Mouse (Mus musculus): ENCODE results near the gene Zfp316. TPM values are rescaled to one million over a fixed set of nuclear protein-coding genes. Genes with fewer than 3 reads are reported as not detected.

The Zfp316 gene
- polyA plus RNA-seq, 1 experiment from 2014 or later, result 9.4 TPM

DNA sequence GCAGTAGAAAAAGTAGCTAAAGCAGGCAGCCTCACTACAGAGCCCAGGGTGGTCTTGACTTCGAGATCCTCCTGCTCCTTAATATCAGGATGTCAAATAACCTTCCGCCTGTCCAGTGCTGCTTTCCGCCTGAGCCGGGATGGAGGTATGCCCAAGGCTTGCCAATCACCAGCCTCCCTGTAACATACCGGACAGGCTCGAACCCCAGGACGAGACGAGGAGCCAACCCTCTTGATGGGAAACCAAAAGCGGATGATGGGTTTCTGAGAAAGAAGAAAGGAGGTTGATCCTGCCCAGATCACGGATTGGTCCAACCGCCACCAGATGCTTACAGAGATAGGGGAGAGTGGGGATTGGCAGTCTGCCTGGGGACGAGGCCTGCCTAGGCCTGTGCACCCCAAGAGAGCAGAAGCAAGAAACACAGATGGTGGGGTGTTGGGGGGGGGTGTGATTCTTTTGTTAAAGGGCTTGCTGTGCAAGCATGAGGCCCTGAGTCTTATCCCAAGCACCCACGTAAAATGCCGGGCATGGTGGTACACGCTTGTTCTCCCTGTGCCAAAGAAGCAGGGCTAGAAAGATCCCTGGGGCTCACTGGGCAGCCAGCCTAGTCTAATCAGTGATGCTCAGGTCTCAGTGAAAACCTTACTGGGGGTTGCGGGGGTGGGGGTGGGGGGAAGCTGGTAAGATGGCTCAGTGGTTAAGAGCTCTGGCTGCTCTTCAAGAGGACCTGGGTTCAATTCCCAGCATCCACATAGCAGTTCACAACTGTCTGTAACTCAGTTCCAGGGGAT, 2.9 kb upstream of the Zfp316 start:
- no peaks in the 10 kb centered on the region for H3K36me3 ChIP-seq
- peaks cover 35% of the 10 kb centered on the region for H3K4me1 ChIP-seq (replicated peaks)
- H3K9me3 ChIP-seq, result no peaks in the 10 kb centered on the region
- ATAC-seq (ENCODE audit: low FRiP score), result no peak
- H3K4me3 ChIP-seq, result no peak overlapping the region
- H3K27ac ChIP-seq, result no peak overlapping the region
- no peak overlapping the region for H3K4me2 ChIP-seq
- no peak overlapping the region for H3K9ac ChIP-seq
- WGBS, result 85% methylated on average over 16 of the region's 16 CpGs
- peaks cover 12% of the 10 kb centered on the region; the same call in 1 of the 2 replicates for H3K27me3 ChIP-seq

- Histone ChIP-seq H3K4me1 (replicated peaks) (peaks cover 38% of the 10 kb centered on the region), H3K4me3 (no peak overlapping the region), H3K27ac (no peak overlapping the region), H3K27me3 (peaks cover 12% of the 10 kb centered on the region; the same call in 1 of the 2 replicates), H3K36me3 (no peaks in the 10 kb centered on the region), H3K9ac (no peak overlapping the region), H3K4me2 (no peak overlapping the region), H3K9me3 (no peaks in the 10 kb centered on the region)
- ATAC-seq (ENCODE audit: low FRiP score), result no peak
- 85% methylated on average over 3 of the region's 3 CpGs for WGBS
Observed at GRCm38 (mm10) chr5:143272108-143272507, 2.3 kb upstream of the Zfp316 start.

DNA sequence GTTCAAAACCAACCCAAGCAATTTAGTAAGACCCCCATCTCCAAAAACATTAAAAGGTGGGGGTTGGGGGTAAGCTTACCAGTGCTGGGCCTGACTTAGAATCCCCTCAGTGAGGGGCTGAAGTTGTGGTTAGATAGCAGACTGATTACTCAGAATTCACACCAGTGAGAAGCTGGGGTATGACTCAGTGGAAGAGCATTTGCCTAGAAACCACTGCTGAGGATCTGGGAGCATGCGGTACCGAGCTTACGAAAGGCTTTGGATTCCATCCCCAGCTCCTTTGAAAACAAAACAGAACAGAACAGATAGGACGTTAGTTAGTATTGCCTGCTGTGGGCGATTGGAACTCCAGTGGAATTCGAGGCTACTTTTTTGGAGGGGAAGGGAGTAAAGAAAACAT, 1.8 kb upstream of the Zfp316 start:
- no peaks in the 10 kb centered on the region for H3K36me3 ChIP-seq
- no peak overlapping the region for H3K4me3 ChIP-seq
- H3K9me3 ChIP-seq, result no peaks in the 10 kb centered on the region
- H3K27ac ChIP-seq, result no peak overlapping the region
- 87% methylated on average over 6 of the region's 6 CpGs for WGBS
- no peak overlapping the region for H3K9ac ChIP-seq
- peaks cover 43% of the 10 kb centered on the region for H3K4me1 ChIP-seq (replicated peaks)
- peak overlapping the region; percentile 90; the same call in 1 of the 2 replicates for H3K4me2 ChIP-seq
- peaks cover 12% of the 10 kb centered on the region; the same call in 1 of the 2 replicates for H3K27me3 ChIP-seq
- no peak for ATAC-seq (ENCODE audit: low FRiP score)

GRCm38 (mm10) chr5:143270151-143270519, 313 bp upstream of the Zfp316 start:
- H3K27me3 ChIP-seq, result 0 out of 2 replicates have a peak, but pooled peaks cover 3% of the 10 kb centered on the region
- WGBS, result 5% methylated on average over 12 of the region's 12 CpGs
- peak overlapping the region; percentile 91 for H3K27ac ChIP-seq
- H3K9me3 ChIP-seq, result no peaks in the 10 kb centered on the region
- peak overlapping the region; percentile 96 for H3K9ac ChIP-seq
- peak overlapping the region; percentile 81 for H3K4me3 ChIP-seq
- no peaks in the 10 kb centered on the region for H3K36me3 ChIP-seq
- peaks cover 53% of the 10 kb centered on the region for H3K4me1 ChIP-seq (replicated peaks)
- ATAC-seq (ENCODE audit: low FRiP score), result no peak; the same call in 1 of the 2 replicates
- peak overlapping the region; percentile 90 for H3K4me2 ChIP-seq

DNA sequence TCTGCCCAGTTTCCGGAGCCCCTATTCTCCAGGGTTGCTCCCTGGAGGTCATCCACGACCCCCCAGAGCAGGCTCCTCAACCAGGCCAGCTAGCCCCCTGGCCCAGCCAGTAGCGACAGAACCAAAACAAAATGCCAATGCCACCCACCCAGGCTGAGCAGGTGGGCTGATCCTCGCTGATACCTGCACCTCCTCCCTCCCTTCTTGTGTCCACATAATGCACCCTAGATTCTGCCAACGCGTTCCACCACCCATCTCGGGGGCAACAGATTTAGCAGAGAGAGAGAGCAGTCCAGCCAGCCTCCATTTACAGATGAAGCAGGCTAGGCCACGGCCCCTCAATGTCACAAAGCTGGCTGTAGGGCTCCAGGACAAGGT, 848 bp downstream of the Zfp316 start:
- H3K4me1 ChIP-seq (replicated peaks), result peaks cover 53% of the 10 kb centered on the region
- H3K27me3 ChIP-seq, result 0 out of 2 replicates have a peak, but pooled peaks cover 1% of the 10 kb centered on the region
- peak overlapping the region; percentile 91 for H3K27ac ChIP-seq
- H3K9ac ChIP-seq, result peak overlapping the region; percentile 96
- peak; percentile 7; the same call in 1 of the 2 replicates for ATAC-seq (ENCODE audit: low FRiP score)
- no peaks in the 10 kb centered on the region for H3K9me3 ChIP-seq
- peak overlapping the region; percentile 90 for H3K4me2 ChIP-seq
- peak overlapping the region; percentile 81 for H3K4me3 ChIP-seq
- 23% methylated on average over 8 of the region's 8 CpGs for WGBS
- peaks cover 11% of the 10 kb centered on the region for H3K36me3 ChIP-seq

DNA sequence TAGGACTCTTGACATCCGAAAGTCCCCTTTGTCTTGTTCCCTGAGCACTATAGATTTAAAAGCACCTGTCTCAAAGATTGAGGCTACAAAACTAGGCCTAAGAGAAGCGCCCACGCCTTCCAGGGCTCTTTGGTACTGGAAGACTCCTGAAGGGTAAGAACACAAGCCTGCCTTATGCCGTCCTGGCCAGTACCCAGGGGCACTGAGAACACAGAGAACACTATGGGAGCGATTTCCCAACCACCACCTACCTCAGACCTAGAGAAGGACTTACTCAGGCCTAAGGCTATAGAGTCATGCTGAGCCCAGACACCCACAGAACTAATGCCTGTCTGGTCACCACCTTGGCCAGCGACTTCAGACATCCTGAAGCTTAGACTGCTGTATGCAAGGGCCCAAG, 3.0 kb downstream of the Zfp316 start:
- peaks cover 33% of the 10 kb centered on the region for H3K36me3 ChIP-seq
- H3K4me1 ChIP-seq (replicated peaks), result peaks cover 48% of the 10 kb centered on the region
- 86% methylated on average over 6 of the region's 6 CpGs for WGBS
- H3K27me3 ChIP-seq, result no peaks in the 10 kb centered on the region
- H3K9me3 ChIP-seq, result no peaks in the 10 kb centered on the region
- H3K9ac ChIP-seq, result 0 out of 2 replicates have a peak overlapping the region, but pooled peaks have one; percentile 24
- no peak overlapping the region for H3K4me3 ChIP-seq
- no peak overlapping the region for H3K27ac ChIP-seq
- ATAC-seq (ENCODE audit: low FRiP score), result no peak
- no peak overlapping the region for H3K4me2 ChIP-seq

DNA sequence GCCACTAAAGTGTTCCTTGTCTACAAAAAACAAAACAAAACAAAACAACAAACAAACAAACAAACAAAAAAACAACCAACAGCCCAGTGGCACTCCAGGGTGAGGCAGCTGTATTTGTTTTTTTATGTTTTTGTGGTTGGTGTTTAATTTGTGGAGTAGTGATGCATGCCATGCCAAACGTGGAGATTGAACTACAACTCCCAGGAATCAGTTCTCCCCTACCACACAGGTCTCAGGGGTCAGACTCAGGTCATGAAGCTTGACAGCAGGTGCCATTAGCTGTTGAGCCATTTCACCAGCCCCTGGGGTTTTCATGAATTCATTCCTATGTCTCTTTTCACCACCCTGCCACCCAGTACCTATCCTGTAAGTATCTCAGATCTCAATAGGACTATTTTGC, 4.4 kb downstream of the Zfp316 start:
- peaks cover 46% of the 10 kb centered on the region for H3K36me3 ChIP-seq
- H3K27me3 ChIP-seq, result no peaks in the 10 kb centered on the region
- H3K4me3 ChIP-seq, result no peak overlapping the region
- no peak for ATAC-seq (ENCODE audit: low FRiP score)
- H3K4me2 ChIP-seq, result no peak overlapping the region
- no peaks in the 10 kb centered on the region for H3K9me3 ChIP-seq
- H3K9ac ChIP-seq, result no peak overlapping the region
- 42% methylated on average over 1 of the region's 1 CpGs for WGBS
- peaks cover 36% of the 10 kb centered on the region for H3K4me1 ChIP-seq (replicated peaks)
- no peak overlapping the region for H3K27ac ChIP-seq

DNA sequence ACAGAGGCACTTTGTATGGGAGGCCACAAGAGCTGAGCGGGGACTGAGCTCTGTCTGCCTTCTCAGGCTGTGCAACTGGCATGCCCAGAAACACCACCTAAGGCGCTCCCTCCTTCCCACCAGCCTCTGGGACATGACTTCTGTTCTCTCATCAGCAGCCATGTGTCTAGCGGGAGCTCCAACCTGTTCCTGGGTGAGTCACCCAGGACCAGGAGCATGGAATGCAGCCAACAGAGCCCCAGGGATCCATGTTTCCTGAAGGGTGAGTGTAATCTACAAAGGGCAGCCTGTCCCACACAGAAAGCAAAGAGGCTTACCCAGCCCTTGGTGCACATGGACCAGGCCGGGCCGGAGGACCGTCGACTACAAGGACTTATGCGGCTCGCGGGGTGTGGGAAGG, 5.1 kb downstream of the Zfp316 start:
- 93% methylated on average over 10 of the region's 10 CpGs for WGBS
- ATAC-seq (ENCODE audit: low FRiP score), result no peak
- no peak overlapping the region for H3K27ac ChIP-seq
- no peaks in the 10 kb centered on the region for H3K9me3 ChIP-seq
- no peak overlapping the region for H3K4me2 ChIP-seq
- H3K27me3 ChIP-seq, result 0 out of 2 replicates have a peak, but pooled peaks cover 3% of the 10 kb centered on the region
- peaks cover 32% of the 10 kb centered on the region for H3K4me1 ChIP-seq (replicated peaks)
- H3K9ac ChIP-seq, result no peak overlapping the region
- H3K36me3 ChIP-seq, result peaks cover 54% of the 10 kb centered on the region
- H3K4me3 ChIP-seq, result no peak overlapping the region

GRCm38 (mm10) chr5:143261636-143262035, 8.2 kb downstream of the Zfp316 start:
- WGBS, result 94% methylated on average over 8 of the region's 8 CpGs
- ATAC-seq (ENCODE audit: low FRiP score), result no peak
- Histone ChIP-seq H3K9ac (no peak overlapping the region), H3K36me3 (peaks cover 84% of the 10 kb centered on the region), H3K4me3 (no peak overlapping the region), H3K27me3 (peaks cover 32% of the 10 kb centered on the region), H3K4me2 (no peak overlapping the region), H3K9me3 (no peaks in the 10 kb centered on the region), H3K27ac (no peak overlapping the region), H3K4me1 (replicated peaks) (peaks cover 11% of the 10 kb centered on the region)

GRCm38 (mm10) chr5:143255802-143256201, 14.0 kb downstream of the Zfp316 start:
- Histone ChIP-seq H3K36me3 (peaks cover 99% of the 10 kb centered on the region), H3K9ac (no peak overlapping the region), H3K27ac (no peak overlapping the region), H3K27me3 (peaks cover 86% of the 10 kb centered on the region), H3K9me3 (no peaks in the 10 kb centered on the region), H3K4me2 (no peak overlapping the region), H3K4me3 (0 out of 2 replicates have a peak overlapping the region, but pooled peaks have one; percentile 0), H3K4me1 (replicated peaks) (peaks cover 25% of the 10 kb centered on the region)
- no peak for ATAC-seq (ENCODE audit: low FRiP score)
- 83% methylated on average over 5 of the region's 5 CpGs for WGBS

DNA sequence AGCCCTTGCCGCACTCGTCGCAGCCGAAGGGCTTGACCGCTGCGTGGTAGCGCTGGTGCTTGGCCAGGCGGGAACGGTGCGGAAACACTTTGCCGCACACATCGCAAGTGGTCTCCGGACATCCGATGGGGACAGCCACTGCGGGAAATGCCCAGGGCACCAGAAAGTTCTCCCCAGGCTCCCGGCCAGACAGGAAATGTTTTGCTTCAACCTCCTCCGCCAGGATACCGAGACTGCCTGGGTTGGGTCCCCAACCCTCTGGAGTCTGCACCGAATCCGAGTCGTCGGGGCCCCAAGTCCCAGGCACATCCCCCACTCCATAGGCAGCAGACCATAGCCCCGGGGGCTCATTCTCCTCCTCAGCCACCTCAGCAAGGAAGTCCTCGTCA, 14.7 kb downstream of the Zfp316 start:
- H3K4me2 ChIP-seq, result no peak overlapping the region
- H3K27me3 ChIP-seq, result peaks cover 86% of the 10 kb centered on the region
- 24% methylated on average over 24 of the region's 24 CpGs for WGBS
- H3K27ac ChIP-seq, result no peak overlapping the region
- H3K9me3 ChIP-seq, result no peaks in the 10 kb centered on the region
- peaks cover 93% of the 10 kb centered on the region for H3K36me3 ChIP-seq
- peak overlapping the region; percentile 60 for H3K9ac ChIP-seq
- no peak overlapping the region for H3K4me3 ChIP-seq
- ATAC-seq (ENCODE audit: low FRiP score), result no peak
- H3K4me1 ChIP-seq (replicated peaks), result peaks cover 25% of the 10 kb centered on the region

- peaks cover 25% of the 10 kb centered on the region for H3K4me1 ChIP-seq (replicated peaks)
- H3K9me3 ChIP-seq, result no peaks in the 10 kb centered on the region
- peak overlapping the region; percentile 60 for H3K9ac ChIP-seq
- H3K36me3 ChIP-seq, result peaks cover 93% of the 10 kb centered on the region
- peaks cover 82% of the 10 kb centered on the region for H3K27me3 ChIP-seq
- ATAC-seq (ENCODE audit: low FRiP score), result no peak; the same call in 1 of the 2 replicates
- H3K27ac ChIP-seq, result no peak overlapping the region
- 9% methylated on average over 66 of the region's 66 CpGs for WGBS
- H3K4me2 ChIP-seq, result peak overlapping the region; percentile 53; the same call in 1 of the 2 replicates
- peak overlapping the region; percentile 32; the same call in 1 of the 2 replicates for H3K4me3 ChIP-seq
Observed at GRCm38 (mm10) chr5:143254487-143255130, 15.2 kb downstream of the Zfp316 start.

All from hindbrain, embryonic 13.5 days (tissue).